Mouse (Mus musculus) spleen, adult 2 months (tissue): ENCODE results near the gene Zeb2.

ENCODE experiments used
- CTCF ChIP-seq: fragments of 200-500 bp; IDR thresholded peaks from 2 replicates; pipeline ENCODE4 v1.5.1; 2011; ENCODE audit warnings: mild to moderate bottlenecking, inconsistent platforms; ENCODE audit not compliant: insufficient read depth, insufficient read length, insufficient replicate concordance; ENCODE audit errors: extremely low read depth
- POLR2A ChIP-seq: fragments of 200-500 bp; IDR thresholded peaks from 2 replicates; pipeline ENCODE4 v1.6.1; 2011; ENCODE audit warnings: low read depth, low read length, inconsistent platforms

GRCm38 (mm10) chr2:45071296-45071695 lies 45.9 kb downstream of the Zeb2 start:
- TF ChIP-seq CTCF = no peak
- no peak for TF ChIP-seq POLR2A
